Mouse (Mus musculus) ES-Bruce4 (cell line): ENCODE results near the gene Alkbh7. TPM values are rescaled to one million over a fixed set of nuclear protein-coding genes. Genes with fewer than 3 reads are reported as not detected.

Experiments
- H3K27ac ChIP-seq: 2 replicates; pipeline ENCODE4 v1.5.1; 2012; ENCODE audit warnings: low read length, inconsistent platforms; ENCODE audit not compliant: insufficient read depth
- H3K27me3 ChIP-seq: 2 replicates; pipeline ENCODE4 v1.6.1; 2012; ENCODE audit warnings: mild to moderate bottlenecking, low read length, inconsistent platforms; ENCODE audit not compliant: control insufficient read depth, poor library complexity, insufficient read depth, severe bottlenecking
- H3K36me3 ChIP-seq: 2 replicates; pipeline ENCODE4 v1.6.1; 2012; ENCODE audit warnings: inconsistent platforms, mild to moderate bottlenecking, low read length, moderate library complexity; ENCODE audit not compliant: control insufficient read depth, poor library complexity, insufficient read depth, severe bottlenecking
- H3K4me1 ChIP-seq: one replicate; pipeline ENCODE4 v1.8.1; 2011; ENCODE audit warnings: low read length; ENCODE audit not compliant: control insufficient read depth, insufficient read depth
- H3K4me3 ChIP-seq: 2 replicates; pipeline ENCODE4 v1.5.1; 2011; ENCODE audit warnings: low read depth, mild to moderate bottlenecking, low read length
- H3K9ac ChIP-seq: 2 replicates; pipeline ENCODE4 v1.6.1; 2012; ENCODE audit warnings: low read depth, mild to moderate bottlenecking, inconsistent platforms; ENCODE audit not compliant: poor library complexity, severe bottlenecking
- H3K9me3 ChIP-seq: replicated peaks from 2 replicates; pipeline ENCODE4 v1.6.1; 2012; ENCODE audit warnings: mild to moderate bottlenecking, low read length, inconsistent platforms; ENCODE audit not compliant: control insufficient read depth, poor library complexity, insufficient read depth, severe bottlenecking
- CTCF ChIP-seq: IDR thresholded peaks from one replicate; pipeline ENCODE4 v1.8.1; 2011; ENCODE audit warnings: low read depth, low read length
- EP300 ChIP-seq: IDR thresholded peaks from 2 replicates; pipeline ENCODE4 v1.6.1; 2011; ENCODE audit warnings: low read depth, low read length; ENCODE audit not compliant: insufficient read depth
- POLR2A ChIP-seq: IDR thresholded peaks from one replicate; pipeline ENCODE4 v1.8.1; 2011; ENCODE audit warnings: low read length; ENCODE audit not compliant: insufficient read depth
- polyA plus RNA-seq: library from polyadenylated mRNA; stranded (reverse); fragments of >200 nt; gene quantifications from 2 replicates; pipeline ENCODE4 v1.2.4, GENCODE M21; 2011; ENCODE audit warnings: low read depth; ENCODE audit not compliant: missing spikeins, insufficient read depth, insufficient read length

The Alkbh7 gene
- polyA plus RNA-seq, 1 experiment, result 16.0 TPM

DNA sequence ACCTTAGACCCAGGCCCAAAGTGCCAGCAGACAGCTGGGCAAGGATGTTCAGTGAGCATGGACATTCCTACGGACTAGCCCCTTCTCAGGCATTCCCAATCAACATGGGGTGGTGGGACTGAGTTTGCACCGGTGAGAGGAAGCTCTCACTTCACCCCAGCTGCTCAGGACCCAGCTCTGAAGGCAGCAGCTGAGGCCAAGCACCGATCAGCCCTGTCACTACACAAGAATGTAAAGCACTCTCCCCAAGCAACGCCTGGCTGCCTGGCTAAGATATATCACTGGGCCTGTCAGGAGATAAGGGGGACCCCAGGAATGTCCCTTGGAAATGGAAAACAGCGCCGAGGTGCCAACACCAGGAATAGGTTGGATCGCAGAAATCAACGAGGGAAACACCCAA, 4.1 kb downstream of the Alkbh7 start:
- H3K4me3 ChIP-seq, result no peak overlapping the region
- no peaks in the 10 kb centered on the region for H3K4me1 ChIP-seq
- no peak overlapping the region for H3K9ac ChIP-seq
- TF ChIP-seq POLR2A, result no peak
- no peak for TF ChIP-seq CTCF
- TF ChIP-seq EP300, result no peak
- no peaks in the 10 kb centered on the region for H3K27me3 ChIP-seq
- no peaks in the 10 kb centered on the region for H3K9me3 ChIP-seq
- H3K36me3 ChIP-seq, result peaks cover 21% of the 10 kb centered on the region
- no peak overlapping the region for H3K27ac ChIP-seq

DNA sequence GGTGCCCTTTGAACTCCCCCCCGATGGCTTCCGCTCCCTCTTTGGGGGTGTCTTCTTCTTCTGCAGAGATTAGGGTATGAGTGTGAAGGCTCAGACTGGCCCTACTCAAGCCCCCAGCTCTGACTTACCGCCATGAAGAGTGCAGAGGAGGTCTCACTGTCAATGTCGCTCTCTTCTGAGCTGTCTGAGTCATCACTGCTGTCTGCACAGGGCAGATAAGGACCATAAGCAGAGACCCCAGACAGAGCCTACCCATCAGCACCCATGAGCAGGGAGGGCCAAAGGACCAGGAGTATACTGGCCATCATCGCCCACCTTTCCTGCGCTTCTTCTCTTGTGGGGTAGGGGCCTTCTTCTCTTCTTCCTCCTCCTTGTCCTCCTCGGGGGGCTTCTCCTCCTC, 6.9 kb downstream of the Alkbh7 start:
- H3K36me3 ChIP-seq, result peaks cover 17% of the 10 kb centered on the region
- H3K4me3 ChIP-seq, result no peak overlapping the region
- H3K27me3 ChIP-seq, result no peaks in the 10 kb centered on the region
- H3K27ac ChIP-seq, result no peak overlapping the region
- H3K9ac ChIP-seq, result no peak overlapping the region
- TF ChIP-seq POLR2A (no peak), CTCF (no peak), EP300 (no peak)
- no peaks in the 10 kb centered on the region for H3K9me3 ChIP-seq
- peaks cover 2% of the 10 kb centered on the region for H3K4me1 ChIP-seq

DNA sequence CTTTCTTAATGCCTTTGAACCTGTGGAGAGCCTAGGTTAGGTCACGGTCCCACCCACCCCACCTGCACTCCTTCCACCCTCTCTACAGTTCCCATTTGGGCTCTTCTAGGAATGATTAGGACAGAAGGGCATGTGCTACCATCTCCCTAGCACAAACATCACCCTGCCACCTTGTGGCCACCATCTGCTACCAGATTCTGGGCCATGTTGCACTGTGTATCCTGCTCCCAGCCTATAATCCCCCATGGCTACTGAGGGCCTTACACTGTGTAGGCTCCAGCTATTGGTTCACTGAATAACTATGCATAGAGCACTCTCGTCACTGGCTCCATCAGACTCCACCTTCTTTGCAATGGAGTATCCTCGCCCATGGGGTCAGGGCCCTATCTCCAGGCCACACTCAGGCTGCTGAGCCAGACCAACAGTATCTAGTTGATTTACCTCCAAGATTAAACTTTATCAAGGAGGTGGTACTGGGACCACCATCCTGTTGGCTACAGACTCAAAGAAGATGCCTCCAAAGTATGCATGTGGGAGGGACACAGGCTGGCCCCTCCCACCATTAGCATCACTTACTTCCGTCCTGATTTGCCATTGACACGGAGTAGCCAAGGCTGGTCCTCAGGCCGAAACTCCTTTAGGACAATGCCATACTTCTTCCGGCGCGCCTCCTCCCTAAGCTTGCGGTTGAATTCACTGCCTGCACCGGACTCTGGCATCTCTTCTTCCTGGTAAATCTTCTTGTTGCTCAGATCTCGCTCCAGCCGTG, 10.2 kb downstream of the Alkbh7 start:
- Histone ChIP-seq H3K36me3 (peaks cover 17% of the 10 kb centered on the region), H3K4me1 (peaks cover 2% of the 10 kb centered on the region), H3K27ac (peak overlapping the region; percentile 84), H3K9ac (peak overlapping the region; percentile 10; the same call in 1 of the 2 replicates), H3K27me3 (no peaks in the 10 kb centered on the region), H3K9me3 (no peaks in the 10 kb centered on the region), H3K4me3 (no peak overlapping the region)
- TF ChIP-seq CTCF (peak; percentile 61), POLR2A (no peak)

DNA sequence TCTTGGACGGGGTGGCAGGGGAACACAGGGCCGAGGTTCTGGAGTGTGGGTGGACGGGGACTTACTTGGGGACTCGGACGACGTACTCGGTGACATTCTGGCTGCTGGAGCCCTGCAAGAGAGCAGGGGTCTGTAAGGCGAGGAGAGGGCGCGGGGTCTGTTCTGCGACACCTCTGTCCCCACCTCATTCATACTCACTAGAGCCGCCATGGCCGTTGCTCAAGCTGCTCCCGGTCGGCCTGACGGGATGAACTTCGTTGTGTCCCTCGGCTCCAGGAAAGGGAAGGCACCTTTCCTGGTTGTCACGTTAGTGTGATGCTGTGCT, 13.7 kb downstream of the Alkbh7 start:
- H3K9ac ChIP-seq, result peak overlapping the region; percentile 87
- peaks cover 2% of the 10 kb centered on the region for H3K4me1 ChIP-seq
- 0 out of 2 replicates have a peak, but pooled peaks cover 4% of the 10 kb centered on the region for H3K36me3 ChIP-seq
- no peaks in the 10 kb centered on the region for H3K9me3 ChIP-seq
- H3K27me3 ChIP-seq, result no peaks in the 10 kb centered on the region
- H3K4me3 ChIP-seq, result peak overlapping the region; percentile 93
- H3K27ac ChIP-seq, result peak overlapping the region; percentile 42
- no peak for TF ChIP-seq CTCF
- no peak for TF ChIP-seq POLR2A

DNA sequence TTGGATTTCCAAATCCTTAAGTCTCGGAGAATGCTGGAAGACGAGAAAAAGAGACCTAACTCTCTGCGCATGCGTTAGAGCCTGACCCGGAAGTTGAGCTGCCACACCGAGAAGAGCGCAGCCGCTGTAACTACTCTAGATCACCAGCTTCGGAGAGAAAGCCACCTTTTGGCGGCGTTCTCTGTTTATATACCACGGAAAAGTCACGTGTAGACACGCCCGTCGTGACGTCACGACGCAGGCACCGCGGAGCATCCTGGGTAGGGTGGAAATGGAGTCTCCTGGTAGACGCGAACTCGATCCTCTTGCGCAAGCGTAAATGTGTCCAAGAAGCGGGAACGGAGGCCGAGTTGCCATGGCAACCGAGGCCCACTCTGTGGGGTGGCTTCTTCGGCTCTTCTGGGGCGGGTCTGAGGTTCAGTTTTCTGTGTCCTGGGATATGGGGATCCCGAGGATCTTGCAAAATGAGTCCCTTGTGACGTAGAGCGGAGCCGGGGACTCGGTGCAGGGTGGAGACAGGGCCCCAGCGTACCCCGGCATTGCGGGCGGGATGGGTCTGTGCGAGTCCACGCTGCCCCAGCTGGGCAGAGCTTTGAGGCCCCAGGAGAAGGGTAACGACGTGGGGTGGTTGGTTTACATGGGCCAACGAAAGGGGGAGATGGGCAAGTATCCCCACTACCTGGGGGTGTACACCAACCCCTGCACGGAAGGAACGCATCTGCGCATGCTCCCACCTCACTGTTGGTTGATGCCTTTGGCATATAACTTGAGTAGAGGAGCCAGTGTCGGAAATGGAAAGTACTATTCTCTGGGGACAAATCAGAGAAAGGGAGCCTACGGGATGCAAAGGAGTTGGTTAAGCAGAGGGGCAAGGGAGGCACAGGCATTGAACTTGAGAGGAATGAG, 14.3 kb downstream of the Alkbh7 start, which contains the start of the genes Gtf2f1 and Gm17949:
Gene Gtf2f1, minus strand, starts transcription at position 53 of the 906 bp plus-strand sequence.
Gene Gm17949, plus strand, starts transcription at position 234 of the 906 bp plus-strand sequence.
- Histone ChIP-seq H3K4me1 (peaks cover 2% of the 10 kb centered on the region), H3K9ac (peak within 1 kb of the TSS; percentile 87), H3K4me3 (peak within 1 kb of the TSS; percentile 93), H3K9me3 (no peaks in the 10 kb centered on the region), H3K27me3 (no peaks in the 10 kb centered on the region), H3K36me3 (no peaks in the 10 kb centered on the region), H3K27ac (peak within 1 kb of the TSS; percentile 66)
- TF ChIP-seq CTCF (no peak), EP300 (no peak), POLR2A (peak; percentile 95)

DNA sequence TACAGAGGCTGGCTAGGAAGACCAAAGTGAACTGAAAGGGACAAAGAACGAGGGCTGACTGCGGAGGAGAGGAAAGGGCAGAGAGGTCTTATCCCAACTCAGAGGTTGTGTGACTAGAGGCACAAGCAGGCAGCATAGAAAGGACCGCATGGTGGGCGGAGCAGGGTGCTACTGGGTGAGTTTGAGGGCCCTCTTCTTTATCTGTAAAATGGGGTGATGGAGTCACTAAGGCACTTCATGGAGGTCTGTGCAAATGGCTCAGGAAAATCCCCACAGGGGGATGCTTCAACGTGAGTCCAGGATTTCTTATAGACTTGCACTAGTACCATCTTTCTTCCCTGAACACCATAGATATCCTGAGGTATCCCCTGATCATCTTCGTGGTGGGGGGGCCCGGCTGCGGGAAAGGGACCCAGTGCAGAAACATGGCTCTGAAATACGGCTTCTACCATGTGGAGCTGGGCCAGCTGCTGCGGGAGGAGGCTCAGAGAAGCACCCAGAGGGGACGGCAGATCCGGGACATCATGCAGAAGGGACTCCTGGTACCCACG, 15.2 kb downstream of the Alkbh7 start:
- no peaks in the 10 kb centered on the region for H3K36me3 ChIP-seq
- H3K27ac ChIP-seq, result peak overlapping the region; percentile 66; the same call in 1 of the 2 replicates
- no peaks in the 10 kb centered on the region for H3K27me3 ChIP-seq
- H3K9ac ChIP-seq, result peak overlapping the region; percentile 72
- peak overlapping the region; percentile 91 for H3K4me3 ChIP-seq
- TF ChIP-seq EP300 (no peak), CTCF (no peak), POLR2A (no peak)
- no peaks in the 10 kb centered on the region for H3K4me1 ChIP-seq
- H3K9me3 ChIP-seq, result no peaks in the 10 kb centered on the region
